Mouse (Mus musculus) liver, embryonic 11.5 days (tissue): ENCODE data around the gene Gm8005. TPM values are rescaled to one million over a fixed set of nuclear protein-coding genes. Genes with fewer than 3 reads are reported as not detected.
"Not testable (repeated sequence)": the region's sequence is repeated elsewhere in the genome, so short reads cannot be mapped to it uniquely, and the experiment has no call there.

Experiments used
- ATAC-seq: fragments of 200-750 bp; cut with Nextera tagmentation; replicated peaks from 2 replicates; pipeline ENCODE4 v1.8.0; 2017; ENCODE audit warnings: moderate number of reproducible peaks, mild to moderate bottlenecking, moderate TSS enrichment, moderate library complexity; ENCODE audit not compliant: low FRiP score
- DNase-seq: peaks from one replicate; pipeline ENCODE4 v3.0.0-alpha.2; 2017; ENCODE audit warnings: low spot score
- H3K27ac ChIP-seq: fragments of 300-500 bp; sonication (generic); 2 replicates; pipeline ENCODE4 v1.5.1; 2014; ENCODE audit warnings: mild to moderate bottlenecking, low read depth, low read length, control low read depth
- H3K27me3 ChIP-seq: fragments of 300-500 bp; sonication (generic); replicated peaks from 2 replicates; pipeline ENCODE4 v1.6.1; 2014; ENCODE audit warnings: low read length, mixed read lengths; ENCODE audit not compliant: control insufficient read depth, insufficient read depth
- H3K36me3 ChIP-seq: fragments of 300-500 bp; sonication (generic); 2 replicates; pipeline ENCODE4 v1.6.1; 2014; ENCODE audit warnings: mild to moderate bottlenecking, low read length, moderate library complexity, mixed read lengths; ENCODE audit not compliant: control insufficient read depth, insufficient read depth
- H3K4me1 ChIP-seq: fragments of 300-500 bp; sonication (generic); replicated peaks from 2 replicates; pipeline ENCODE4 v1.6.1; 2014; ENCODE audit warnings: low read length, mixed read lengths; ENCODE audit not compliant: control insufficient read depth, insufficient read depth
- H3K4me2 ChIP-seq: fragments of 300-500 bp; sonication (generic); 2 replicates; pipeline ENCODE4 v1.6.1; 2014; ENCODE audit warnings: mild to moderate bottlenecking, control low read depth, moderate library complexity
- H3K4me3 ChIP-seq: fragments of 300-500 bp; sonication (generic); 2 replicates; pipeline ENCODE4 v1.5.1; 2014; ENCODE audit warnings: low read depth, low read length, control low read depth
- H3K9ac ChIP-seq: fragments of 300-500 bp; sonication (generic); 2 replicates; pipeline ENCODE4 v1.6.1; 2014; ENCODE audit warnings: low read depth, low read length, control low read depth
- H3K9me3 ChIP-seq: fragments of 300-500 bp; sonication (generic); 2 replicates; pipeline ENCODE4 v1.6.1; 2016; ENCODE audit warnings: low read length, inconsistent platforms, mixed read lengths; ENCODE audit not compliant: control insufficient read depth
- WGBS: fragments of 180-500 bp; shearing (Covaris S2); extraction: QIAGEN DNeasy Blood & Tissue Kit; methylation state at CpG from one replicate; pipeline ENCODE4 v1.1.7; 2014; 5-methylcytosine and 5-hydroxymethylcytosine counted together
- polyA plus RNA-seq: library from polyadenylated mRNA; unstranded; fragments of >200 nt; fragmentation: Nextera tagmentation; extraction: Ambion mirVana; gene quantifications from 2 replicates; pipeline ENCODE4 v1.2.1, GENCODE M21; 2014

The Gm8005 gene
- not detected in 2 replicates for polyA plus RNA-seq

DNA sequence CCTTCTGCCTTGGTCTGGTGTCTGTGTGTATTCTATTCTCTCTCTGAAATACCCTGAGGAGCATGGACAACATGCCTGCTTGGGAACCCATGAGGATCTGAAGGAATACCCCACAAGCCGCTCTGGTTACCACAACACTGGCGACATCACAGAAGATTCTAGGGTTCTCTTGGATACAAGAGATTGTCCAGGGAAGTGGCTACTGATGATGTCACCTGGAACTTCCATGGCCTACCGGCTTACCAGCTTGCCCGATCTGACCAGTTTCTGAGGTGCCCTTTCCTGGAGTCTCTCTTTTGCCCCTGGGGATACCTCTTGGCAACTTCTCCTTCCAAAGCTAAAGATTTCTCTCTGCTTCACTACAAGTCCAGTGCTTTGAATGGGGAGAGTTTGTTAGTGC, at the start of gene Gm8005:
Gene Gm8005 (minus strand): TSS at position 101 of the 400 bp plus-strand sequence.
- not testable (repeated sequence) for H3K4me3 ChIP-seq, H3K9ac ChIP-seq, DNase-seq, H3K27ac ChIP-seq, H3K36me3 ChIP-seq, H3K4me1 ChIP-seq, H3K9me3 ChIP-seq, H3K27me3 ChIP-seq, H3K4me2 ChIP-seq, ATAC-seq
- 89% methylated on average over 2 of the region's 4 CpGs for WGBS

DNA sequence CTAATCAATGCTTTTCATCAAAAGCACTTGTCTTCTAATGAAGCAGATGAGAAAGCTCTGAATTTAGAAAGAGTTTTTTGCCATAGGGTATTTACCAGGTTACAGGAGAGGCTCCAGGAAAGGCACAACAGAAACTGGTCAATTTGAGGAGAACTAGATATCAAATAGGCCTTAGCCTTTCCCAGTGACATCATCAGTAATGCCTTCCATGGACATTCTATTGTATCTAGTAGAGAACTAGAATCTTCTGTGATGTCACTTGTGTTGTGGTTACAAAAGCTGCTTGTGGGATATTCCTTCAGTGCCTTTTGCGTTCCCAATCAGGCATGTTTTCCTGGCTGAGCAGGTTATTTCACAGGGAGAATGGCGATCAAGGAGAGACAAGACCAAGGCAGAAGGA, 24.1 kb upstream of the Gm8005 start, which contains the start of gene Gm8011:
Gene Gm8011 (plus strand): TSS at position 301 of the 400 bp plus-strand sequence.
- not testable (repeated sequence) for H3K9me3 ChIP-seq, H3K4me2 ChIP-seq, DNase-seq, H3K4me3 ChIP-seq, H3K27ac ChIP-seq, H3K27me3 ChIP-seq, H3K36me3 ChIP-seq, H3K4me1 ChIP-seq, ATAC-seq, H3K9ac ChIP-seq
- 57% methylated on average over 2 of the region's 2 CpGs for WGBS

Other genes with a start within 250 kb of the Gm8005 start
- not detected in 2 replicates for gene Gm3573, start 248.9 kb downstream of the Gm8005 start, polyA plus RNA-seq
- not detected in 2 replicates for gene Gm17026, start 179.6 kb downstream of the Gm8005 start, polyA plus RNA-seq
- not detected in 2 replicates for gene Gm9611, start 142.3 kb downstream of the Gm8005 start, polyA plus RNA-seq
- gene Gm7995, start 129.5 kb downstream of the Gm8005 start, polyA plus RNA-seq: not detected in 2 replicates
- not detected in 2 replicates for gene Gm8011, start 24.2 kb upstream of the Gm8005 start, polyA plus RNA-seq
- not detected in 2 replicates for gene Gm8020, start 62.7 kb upstream of the Gm8005 start, polyA plus RNA-seq
- gene Gm8024, start 84.6 kb upstream of the Gm8005 start, polyA plus RNA-seq: not detected in 2 replicates
- gene Gm17124, start 160.2 kb upstream of the Gm8005 start, polyA plus RNA-seq: not detected in 2 replicates
- not detected in 2 replicates for gene Gm3633, start 202.2 kb upstream of the Gm8005 start, polyA plus RNA-seq
- not detected in 2 replicates for gene Gm10378, start 216.3 kb upstream of the Gm8005 start, polyA plus RNA-seq